8 mouse cellular contexts compared by ENCODE assay signal in the genomic region with DNA sequence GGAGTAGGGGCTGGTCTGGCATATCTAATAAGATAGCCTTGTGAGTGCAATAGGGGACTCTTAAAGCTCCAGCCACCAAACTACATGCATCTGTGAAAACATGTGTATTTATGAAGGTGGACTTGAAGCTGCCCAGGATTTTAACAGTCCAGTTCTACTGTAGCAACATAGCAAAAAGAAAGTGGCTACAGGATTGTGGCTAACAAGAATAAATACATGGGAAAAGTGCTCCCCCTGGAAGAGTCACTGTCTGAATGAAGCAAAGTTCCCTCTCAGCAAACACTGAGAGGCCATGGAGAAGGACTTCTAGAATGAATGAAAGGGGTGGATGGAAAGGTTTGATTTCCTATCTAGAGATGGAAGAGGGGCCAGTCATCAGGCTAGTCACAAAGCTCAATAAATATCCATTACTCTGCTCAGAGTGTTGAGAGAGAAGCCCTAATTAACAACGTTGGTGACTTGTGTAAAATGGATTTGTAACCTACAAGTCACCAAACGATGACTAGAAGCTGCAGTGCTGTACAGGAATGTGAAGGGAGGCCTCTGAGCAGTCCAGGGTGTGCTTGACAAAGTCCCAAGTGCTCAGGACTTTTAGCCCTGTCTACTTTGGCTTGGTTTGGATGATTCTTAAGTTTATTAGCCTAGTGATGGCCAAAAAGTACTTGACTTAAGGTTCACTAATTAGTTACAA. TPM values are rescaled to one million over a fixed set of nuclear protein-coding genes. Genes with fewer than 3 reads are reported as not detected.
DNase-seq lines count a peak whose midpoint lies in the region; ATAC-seq lines count a peak whose summit lies in the region.

No protein-coding gene starts in this region.

- H3K27ac ChIP-seq in heart, embryonic 11.5 days (ENCODE audit: low read depth, low read length), result peak overlapping the region; percentile 97
- peak overlapping the region; percentile 98 for H3K27ac ChIP-seq in brown adipose tissue, adult 24 weeks (replicated peaks; ENCODE audit: low read depth, low read length)
- H3K27ac ChIP-seq in hindbrain, embryonic 14.5 days, result no peak overlapping the region
- no peak overlapping the region for H3K27ac ChIP-seq in midbrain, embryonic 13.5 days

- intact Hi-C loops in left cerebral cortex, postnatal 10 days (cut with DNase I), result no loop called here

- no peak for DNase-seq in heart, adult 9 months (ENCODE audit: low spot score in 2 of 2)
- DNase-seq in hindbrain, embryonic 14.5 days (ENCODE audit: low spot score), result no peak
- DNase-seq in layer of hippocampus, adult 8-10 months (ENCODE audit: low spot score in 2 of 2), result no peak
- no peak for DNase-seq in adrenal gland, postnatal 25 days
- no peak for DNase-seq in left cerebral cortex, postnatal 10 days (ENCODE audit: extremely low spot score in 1 of 2, low spot score in 2 of 2)

- WGBS in heart, embryonic 11.5 days (ENCODE audit: insufficient replicate concordance), result 17% methylated on average over 2 of the region's 2 CpGs
- whole genome bisulfite sequencing in hindbrain, embryonic 14.5 days, result 54% methylated on average over 2 of the region's 2 CpGs
- 61% methylated on average over 2 of the region's 2 CpGs for WGBS in midbrain, embryonic 13.5 days

- no peak for ATAC-seq in heart, embryonic 11.5 days (replicated peaks; ENCODE audit: insufficient number of reproducible peaks, low FRiP score, low TSS enrichment)
- no peak for ATAC-seq in hindbrain, embryonic 14.5 days (ENCODE audit: low FRiP score)
- ATAC-seq in midbrain, embryonic 13.5 days, result no peak

- H3K4me2 ChIP-seq in heart, embryonic 11.5 days, result peak overlapping the region; percentile 95
- H3K4me2 ChIP-seq in hindbrain, embryonic 14.5 days (replicated peaks), result peak overlapping the region; percentile 98
- peak overlapping the region; percentile 96 for H3K4me2 ChIP-seq in midbrain, embryonic 13.5 days (replicated peaks)

- peak overlapping the region; percentile 76 for H3K4me3 ChIP-seq in heart, embryonic 11.5 days (ENCODE audit: low read depth, low read length)
- peak overlapping the region; percentile 87 for H3K4me3 ChIP-seq in brown adipose tissue, adult 24 weeks (ENCODE audit: insufficient read depth, low read depth, low read length)
- H3K4me3 ChIP-seq in hindbrain, embryonic 14.5 days (replicated peaks; ENCODE audit: low read length), result peak overlapping the region; percentile 86
- peak overlapping the region; percentile 98 for H3K4me3 ChIP-seq in midbrain, embryonic 13.5 days (replicated peaks)

- H3K4me1 ChIP-seq in heart, embryonic 11.5 days (ENCODE audit: control insufficient read depth, insufficient read depth, low read length), result peaks cover 40% of the 10 kb centered on the region
- peaks cover 28% of the 10 kb centered on the region for H3K4me1 ChIP-seq in brown adipose tissue, adult 24 weeks (ENCODE audit: control insufficient read depth, insufficient read depth, insufficient read length, low read length)
- peaks cover 44% of the 10 kb centered on the region for H3K4me1 ChIP-seq in hindbrain, embryonic 14.5 days (replicated peaks; ENCODE audit: control insufficient read depth, insufficient read depth, low read length)
- H3K4me1 ChIP-seq in midbrain, embryonic 13.5 days (replicated peaks), result peaks cover 49% of the 10 kb centered on the region

- peaks cover 22% of the 10 kb centered on the region; the same call in 1 of the 2 replicates for H3K36me3 ChIP-seq in heart, embryonic 11.5 days (ENCODE audit: control insufficient read depth, insufficient read depth, low read length)
- peaks cover 54% of the 10 kb centered on the region for H3K36me3 ChIP-seq in hindbrain, embryonic 14.5 days (replicated peaks; ENCODE audit: control insufficient read depth, insufficient read depth)
- H3K36me3 ChIP-seq in midbrain, embryonic 13.5 days, result peaks cover 34% of the 10 kb centered on the region

- no peaks in the 10 kb centered on the region for H3K9me3 ChIP-seq in heart, embryonic 11.5 days (replicated peaks; ENCODE audit: control insufficient read depth, low read length)
- no peaks in the 10 kb centered on the region for H3K9me3 ChIP-seq in hindbrain, embryonic 14.5 days (ENCODE audit: control insufficient read depth, low read length)
- no peaks in the 10 kb centered on the region for H3K9me3 ChIP-seq in midbrain, embryonic 13.5 days

- peak overlapping the region; percentile 99 for H3K9ac ChIP-seq in heart, embryonic 11.5 days (ENCODE audit: low read depth, low read length)
- H3K9ac ChIP-seq in hindbrain, embryonic 14.5 days, result peak overlapping the region; percentile 97
- H3K9ac ChIP-seq in midbrain, embryonic 13.5 days (replicated peaks), result peak overlapping the region; percentile 100

- H3K27me3 ChIP-seq in heart, embryonic 11.5 days (ENCODE audit: control insufficient read depth, insufficient read depth, low read length), result no peaks in the 10 kb centered on the region
- H3K27me3 ChIP-seq in hindbrain, embryonic 14.5 days (ENCODE audit: control insufficient read depth, insufficient read depth, low read length), result no peaks in the 10 kb centered on the region
- no peaks in the 10 kb centered on the region for H3K27me3 ChIP-seq in midbrain, embryonic 13.5 days

RNA-seq across cellular contexts. Expression of gene Mcl1, which starts 2.3 kb away (rescaled TPM):
- 46.3 and 49.8 TPM in 2 replicates for polyA plus RNA-seq in heart, embryonic 11.5 days (2014; fragmentation: Nextera tagmentation; extraction: Ambion mirVana)
- 56.1 and 61.6 TPM in 2 replicates for polyA plus RNA-seq in brown adipose tissue, adult 24 weeks (2012; ENCODE audit: insufficient read depth, insufficient read length, missing spikeins)
- polyA plus RNA-seq in hindbrain, embryonic 14.5 days (2014; fragmentation: Nextera tagmentation; extraction: Ambion mirVana), result 60.3 and 72.3 TPM in 2 replicates
- polyA plus RNA-seq in midbrain, embryonic 13.5 days (2015; fragmentation: Nextera tagmentation; extraction: Ambion mirVana), result 46.9 and 56.3 TPM in 2 replicates
- total RNA-seq in layer of hippocampus, adult 8-10 months (2022), result 10 to 100 TPM; 55.1 to 73.6 (median 61.1) TPM
- total RNA-seq in adrenal gland, postnatal 25 days (2021), result 165 and 167 TPM in 2 replicates
- 10 to 100 TPM; 62.2 to 63.0 TPM for total RNA-seq in left cerebral cortex, postnatal 10 days (2021)

RNA-seq across cellular contexts. Expression of gene Adamtsl4, which starts 26.8 kb away (rescaled TPM):
- 3.5 and 5.1 TPM in 2 replicates for polyA plus RNA-seq in heart, embryonic 11.5 days (2014; fragmentation: Nextera tagmentation; extraction: Ambion mirVana)
- polyA plus RNA-seq in brown adipose tissue, adult 24 weeks (2012; ENCODE audit: insufficient read depth, insufficient read length, missing spikeins), result 2.5 and 6.6 TPM in 2 replicates
- 0.35 and 1.3 TPM in 2 replicates for polyA plus RNA-seq in hindbrain, embryonic 14.5 days (2014; fragmentation: Nextera tagmentation; extraction: Ambion mirVana)
- 0.68 and 1.9 TPM in 2 replicates for polyA plus RNA-seq in midbrain, embryonic 13.5 days (2015; fragmentation: Nextera tagmentation; extraction: Ambion mirVana)
- 10 to 100 TPM in 2 of 4 experiments, 1 to 10 TPM in 2; 5.2 to 17.9 (median 10.4) TPM for total RNA-seq in layer of hippocampus, adult 8-10 months (2022)
- total RNA-seq in adrenal gland, postnatal 25 days (2021), result 5.6 and 6.1 TPM in 2 replicates
- 1 to 10 TPM in 1 of 2 experiments, under 1 TPM in 1; 0.73 to 1.3 TPM for total RNA-seq in left cerebral cortex, postnatal 10 days (2021)

RNA-seq across cellular contexts. Expression of gene Ensa, which starts 36.1 kb away (rescaled TPM):
- polyA plus RNA-seq in heart, embryonic 11.5 days (2014; fragmentation: Nextera tagmentation; extraction: Ambion mirVana), result 52.7 and 55.4 TPM in 2 replicates
- 38.4 and 51.4 TPM in 2 replicates for polyA plus RNA-seq in brown adipose tissue, adult 24 weeks (2012; ENCODE audit: insufficient read depth, insufficient read length, missing spikeins)
- polyA plus RNA-seq in hindbrain, embryonic 14.5 days (2014; fragmentation: Nextera tagmentation; extraction: Ambion mirVana), result 95.1 and 102 TPM in 2 replicates
- polyA plus RNA-seq in midbrain, embryonic 13.5 days (2015; fragmentation: Nextera tagmentation; extraction: Ambion mirVana), result 116 TPM in 2 replicates
- 100 to 1,000 TPM; 286 to 320 (median 297) TPM for total RNA-seq in layer of hippocampus, adult 8-10 months (2022)
- 86.4 and 93.1 TPM in 2 replicates for total RNA-seq in adrenal gland, postnatal 25 days (2021)
- total RNA-seq in left cerebral cortex, postnatal 10 days (2021), result 100 to 1,000 TPM; 231 to 238 TPM

Comparison
In these comparisons a context has a peak if more than half of its experiments do, and no peak if none do; other contexts are left out.
1. H3K27ac ChIP-seq: peak in heart, embryonic 11.5 days (single experiment) and brown adipose tissue, adult 24 weeks (single experiment); none in hindbrain, embryonic 14.5 days (single experiment) and midbrain, embryonic 13.5 days (single experiment).
2. Peak in every context shown above with its lines, with median percentiles within 50 percentile points of each other: H3K4me2 ChIP-seq, H3K4me3 ChIP-seq and H3K9ac ChIP-seq.